Mouse (Mus musculus) CH12.LX (cell line): ENCODE measurements around the gene Gcm1.

Experiments
- CTCF ChIP-seq, 2 experiments: IDR thresholded peaks in 1 of 2; conservative IDR thresholded peaks in 1 of 2; 2 replicates each; pipeline ENCODE4 v1.5.1; 2011 to 2012; ENCODE audit warnings: low read depth in 2 of 2, low read length in 2 of 2, improper control_type of control experiment in 1 of 2, inconsistent platforms in 1 of 2, mild to moderate bottlenecking in 1 of 2, moderate library complexity in 1 of 2
- ELF1 ChIP-seq: IDR thresholded peaks from 2 replicates; pipeline ENCODE4 v1.6.1; 2014; ENCODE audit warnings: low read depth, mild to moderate bottlenecking, inconsistent platforms, low read length, improper control_type of control experiment
- IRF4 ChIP-seq: IDR thresholded peaks from 2 replicates; pipeline ENCODE4 v1.6.1; 2014; ENCODE audit warnings: low read depth, mild to moderate bottlenecking, inconsistent platforms, low read length, improper control_type of control experiment
- KAT2A ChIP-seq: IDR thresholded peaks from 2 replicates; pipeline ENCODE4 v1.6.1; 2012; ENCODE audit warnings: low read length, improper control_type of control experiment, inconsistent platforms; ENCODE audit not compliant: insufficient replicate concordance
- NELFE ChIP-seq: IDR thresholded peaks from 2 replicates; pipeline ENCODE4 v1.6.1; 2011; ENCODE audit warnings: low read depth, low read length, improper control_type of control experiment
- POLR2A ChIP-seq: IDR thresholded peaks from 2 replicates; pipeline ENCODE4 v1.6.1; 2011; ENCODE audit warnings: low read depth, mild to moderate bottlenecking, improper control_type of control experiment, low read length
- SIN3A ChIP-seq: IDR thresholded peaks from 2 replicates; pipeline ENCODE4 v1.6.1; 2012; ENCODE audit warnings: low read length, improper control_type of control experiment, inconsistent platforms
- SMC3 ChIP-seq: IDR thresholded peaks from 2 replicates; pipeline ENCODE4 v1.6.1; 2011; ENCODE audit warnings: low read depth, low read length, improper control_type of control experiment
- ZMIZ1 ChIP-seq: IDR thresholded peaks from 2 replicates; pipeline ENCODE4 v1.6.1; 2012; ENCODE audit warnings: low read depth, mild to moderate bottlenecking, inconsistent platforms, low read length, improper control_type of control experiment

GRCm38 (mm10) chr9:78064121-78064520 lies 12.4 kb downstream of the Gcm1 start:
- TF ChIP-seq IRF4 (no peak), NELFE (no peak), POLR2A (no peak), KAT2A (no peak), ZMIZ1 (no peak), SIN3A (no peak), CTCF (conservative IDR thresholded peaks at IDR 0.05 in 1 of 2, IDR thresholded peaks at IDR 0.05 in 1 of 2; ENCODE audit: low read depth in 2 of 2, low read length in 2 of 2) (no peak), SMC3 (no peak), ELF1 (no peak)
